Mouse (Mus musculus) bone marrow, adult 2 months (tissue): ENCODE measurements around the gene Ifnk.

ENCODE experiments used
- CTCF ChIP-seq: fragments of 200-500 bp; IDR thresholded peaks from 2 replicates; pipeline ENCODE4 v1.5.1; 2011; ENCODE audit warnings: low read length, control low read depth; ENCODE audit not compliant: control insufficient read depth, insufficient read depth
- POLR2A ChIP-seq: fragments of 200-500 bp; IDR thresholded peaks from 2 replicates; pipeline ENCODE4 v1.6.1; 2011; ENCODE audit warnings: low read depth, mild to moderate bottlenecking, control low read depth, low read length, borderline replicate concordance; ENCODE audit not compliant: control insufficient read depth

DNA sequence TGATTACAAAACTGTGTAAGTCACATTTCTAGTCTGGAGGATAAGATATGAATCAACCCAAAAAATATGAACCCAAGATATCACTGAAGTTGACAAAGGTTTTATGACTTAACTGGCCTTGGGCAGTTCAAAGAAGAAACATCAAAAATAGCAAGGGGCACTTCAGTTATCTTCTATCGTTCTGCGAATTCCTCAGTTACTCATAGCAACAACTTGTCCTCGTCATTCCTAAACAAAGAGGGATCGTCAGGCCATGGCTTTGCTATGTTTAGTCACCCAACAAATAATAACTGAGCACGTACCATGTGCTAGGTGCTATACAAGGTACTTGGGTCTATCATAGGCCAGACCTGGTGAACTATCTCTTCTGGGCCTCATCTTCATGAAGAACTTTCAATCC lies 5.3 kb upstream of the Ifnk start:
- TF ChIP-seq CTCF, result no peak
- TF ChIP-seq POLR2A, result no peak
